Comparison of ENCODE assay signal across 16 mouse cellular contexts in the genomic region with DNA sequence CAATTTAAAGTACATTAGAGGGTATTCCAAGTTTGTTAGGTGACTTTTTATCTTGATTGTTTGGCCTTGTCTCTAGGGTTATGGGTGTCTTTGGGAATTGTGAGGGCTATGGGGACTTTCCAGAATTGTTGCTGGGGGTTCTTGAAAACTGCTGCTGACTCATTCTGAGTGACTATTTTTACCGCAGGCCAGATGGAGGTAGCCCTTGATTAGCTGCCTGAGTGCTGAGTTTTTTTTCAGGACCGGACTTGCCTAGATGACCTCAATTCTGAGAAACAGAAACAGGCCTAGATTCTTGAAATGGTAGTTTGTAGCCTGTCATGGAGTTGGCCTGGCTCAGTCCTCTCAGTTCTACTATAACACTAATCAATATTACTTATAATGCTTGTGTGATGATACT.
"Had no signal": no experiment of that assay in that cellular context is flagged by ENCODE, and none has a peak within 500 bp of the region (broad histone marks: within the 10 kb centered on the region; RNA-seq: fewer than 3 reads in every experiment).

No protein-coding gene starts in this region.

- H3K4me2 ChIP-seq: limb, embryonic 12.5 days; neural tube, embryonic 15.5 days had no signal

- H3K9ac ChIP-seq: limb, embryonic 12.5 days; liver, embryonic 14.5 days; neural tube, embryonic 15.5 days had no signal

- H3K4me1 ChIP-seq: limb, embryonic 12.5 days; midbrain, embryonic 10.5 days; neural tube, embryonic 15.5 days had no signal

- H3K4me3 ChIP-seq: limb, embryonic 12.5 days; midbrain, embryonic 10.5 days; myocyte; neural tube, embryonic 15.5 days had no signal

- DNase-seq: kidney, postnatal 25 days; layer of hippocampus, adult 9-11 months; layer of hippocampus, postnatal 36 days; liver; lung, adult 18-20 months; lung, postnatal 4 days; midbrain, embryonic 14.5 days; right cerebral cortex, postnatal 4 days; spleen, adult 18-20 months; thymus, adult 2 months; thymus, postnatal 36 days had no signal

- H3K27me3 ChIP-seq: limb, embryonic 12.5 days; neural tube, embryonic 15.5 days had no signal

- H3K9me3 ChIP-seq: limb, embryonic 12.5 days; midbrain, embryonic 10.5 days; neural tube, embryonic 15.5 days had no signal

- H3K36me3 ChIP-seq: limb, embryonic 12.5 days; midbrain, embryonic 10.5 days; neural tube, embryonic 15.5 days had no signal

- H3K27ac ChIP-seq: limb, embryonic 12.5 days; liver, embryonic 14.5 days; midbrain, embryonic 10.5 days; neural tube, embryonic 15.5 days had no signal
